Mouse (Mus musculus) MEL-GATA-1-ER (cell line): Measurements from ENCODE around the gene Il1a.

ENCODE experiments used
- DNase-seq: peaks from one replicate; pipeline ENCODE4 v3.0.0-alpha.2; 2012; ENCODE audit warnings: low read depth; ENCODE audit errors: extremely low read depth

Il1a gene

DNA sequence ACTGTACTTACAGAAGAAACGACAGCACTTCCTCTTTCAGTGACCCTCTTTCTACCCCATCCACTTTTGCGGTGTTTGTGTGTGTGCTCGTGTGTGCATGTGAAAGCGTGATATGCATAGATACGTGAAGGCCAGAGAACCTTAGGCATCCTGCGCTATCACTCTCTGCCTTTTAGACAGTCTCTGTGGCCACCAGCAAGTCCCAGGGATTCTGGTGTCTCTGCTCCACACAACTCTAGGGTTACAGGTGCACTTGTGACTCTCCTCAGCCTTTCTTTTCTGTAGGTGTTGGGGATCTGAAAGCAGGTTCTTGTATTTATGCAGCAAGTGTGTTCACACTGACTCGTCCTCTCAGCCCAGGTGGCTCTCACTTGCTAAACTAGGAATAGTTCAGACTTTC is 44.5 kb downstream of the Il1a start:
- DNase-seq: no peak

DNA sequence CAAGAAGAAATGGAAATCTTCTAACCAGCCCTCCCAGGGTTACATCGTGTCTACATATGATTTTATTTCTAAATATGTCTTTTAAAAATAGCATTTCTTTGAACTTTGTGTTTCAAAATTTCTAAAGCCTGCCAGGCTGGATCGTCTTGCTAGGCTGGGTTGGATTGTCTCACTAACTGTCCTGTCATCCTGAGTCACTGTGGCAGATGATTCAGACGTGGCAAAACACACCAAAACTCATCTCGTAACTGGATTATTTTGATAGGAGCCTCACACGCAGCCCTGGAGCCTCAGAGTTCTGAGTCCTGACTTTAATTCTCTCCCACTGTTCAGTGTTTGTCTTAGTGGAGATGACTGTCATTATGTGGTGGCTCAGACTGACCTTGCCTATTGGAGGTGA is 46.7 kb downstream of the Il1a start:
- no peak for DNase-seq

- DNase-seq: no peak
Observed at GRCm38 (mm10) chr2:129261151-129261794, 48.5 kb downstream of the Il1a start.

DNA sequence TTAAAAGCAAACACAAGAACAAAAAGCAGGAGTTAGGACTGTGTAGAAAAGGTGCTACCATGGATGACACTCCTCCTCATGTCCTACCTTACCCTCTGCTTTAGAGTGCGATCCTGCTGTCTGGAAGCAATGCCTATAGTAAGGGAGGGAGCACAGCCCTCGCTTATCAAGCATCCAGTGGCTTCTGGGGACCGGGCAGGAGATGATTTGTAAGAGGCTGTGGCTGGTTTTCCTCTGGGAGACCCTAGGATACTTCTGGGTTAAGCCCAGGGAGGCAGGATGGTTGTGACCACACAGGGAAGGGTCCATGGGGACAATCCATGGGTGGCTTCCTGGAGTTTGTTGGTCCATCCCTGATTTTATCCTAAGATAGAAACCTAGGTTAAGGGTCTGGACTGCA is 49.1 kb downstream of the Il1a start:
- no peak for DNase-seq

- peak; percentile 58 for DNase-seq
Observed at GRCm38 (mm10) chr2:129258475-129259211, 51.1 kb downstream of the Il1a start.

GRCm38 (mm10) chr2:129258056-129258455 is 51.7 kb downstream of the Il1a start:
- no peak for DNase-seq

DNA sequence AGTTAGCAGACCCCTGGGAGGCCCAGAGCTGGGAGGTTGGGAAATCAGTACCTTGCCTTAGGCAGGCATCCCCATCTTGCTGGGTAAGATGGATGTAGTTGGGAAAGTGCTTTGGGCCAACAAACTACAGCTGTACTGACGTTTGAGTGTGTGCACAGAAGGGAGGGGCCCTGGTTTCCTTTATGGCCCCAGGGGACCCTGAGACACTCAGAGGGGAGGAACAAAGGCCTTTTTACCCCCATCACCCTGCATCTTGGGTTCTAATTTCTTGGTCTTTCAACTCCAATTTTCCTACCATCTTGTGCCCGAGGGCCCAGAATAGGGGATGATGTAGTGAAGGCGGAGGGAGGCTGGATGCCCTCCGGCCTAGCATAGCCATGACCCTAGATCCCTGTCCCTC is 53.8 kb downstream of the Il1a start:
- no peak for DNase-seq

GRCm38 (mm10) chr2:129254076-129254475 is 55.7 kb downstream of the Il1a start:
- DNase-seq: no peak

GRCm38 (mm10) chr2:129253631-129253970 is 56.2 kb downstream of the Il1a start:
- DNase-seq: no peak

DNA sequence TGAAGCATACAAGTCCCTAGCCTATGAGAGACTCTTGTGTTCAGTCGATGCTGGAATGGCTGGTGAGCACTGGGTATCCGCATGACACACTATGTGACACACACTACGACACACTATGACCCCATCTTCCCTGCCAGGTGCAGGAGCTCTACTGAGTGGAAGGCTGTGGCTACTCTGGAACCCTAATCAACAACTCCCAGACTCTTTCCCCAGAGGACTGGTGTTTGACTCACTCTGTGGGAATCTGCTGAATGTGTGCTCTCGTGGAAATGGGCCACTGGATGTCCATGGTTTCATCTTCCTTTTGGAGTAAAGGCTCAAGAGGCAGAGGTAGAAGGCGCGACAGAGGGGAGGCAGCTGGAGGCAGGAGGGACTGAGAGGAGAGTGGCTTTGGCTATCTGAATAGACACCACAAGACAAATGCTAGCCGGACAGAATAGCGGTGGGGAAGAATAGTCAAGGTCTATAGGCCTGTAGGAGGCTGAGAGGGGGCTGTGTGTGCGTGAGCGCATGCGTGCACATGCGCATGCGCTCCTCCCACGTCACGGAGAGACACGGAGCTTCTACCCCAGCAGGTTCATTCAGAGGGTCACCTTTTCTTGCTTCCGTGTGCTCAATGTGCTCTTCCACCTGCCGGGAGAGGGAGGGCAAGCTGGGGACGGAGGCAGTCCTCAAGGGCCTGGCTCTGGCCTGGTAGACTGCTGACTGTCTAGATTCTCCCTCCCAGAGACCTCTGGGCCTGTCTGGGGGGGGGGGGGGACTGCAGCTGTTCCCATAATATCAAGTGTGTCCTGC is 56.7 kb downstream of the Il1a start:
- DNase-seq: no peak
